Mouse (Mus musculus) MEL (cell line): Measurements from ENCODE around the gene BC030870. TPM values are rescaled to one million over a fixed set of nuclear protein-coding genes. Genes with fewer than 3 reads are reported as not detected.

Experiments used
- DNase-seq: peaks from one replicate; pipeline ENCODE4 v3.0.0; 2011; ENCODE audit warnings: low read depth, low spot score
- H3K27ac ChIP-seq: 2 replicates; pipeline ENCODE4 v1.5.1; 2012; ENCODE audit warnings: low read depth, mild to moderate bottlenecking, control low read depth, low read length, moderate library complexity; ENCODE audit not compliant: control insufficient read depth
- H3K27me3 ChIP-seq, 2 experiments: fragments of 150-350 bp in 1 of 2; sonication (generic) in 1 of 2; 2 replicates each; pipeline ENCODE4 v1.6.1; 2012; ENCODE audit warnings: low read length in 2 of 2, mild to moderate bottlenecking in 2 of 2, improper control_type of control experiment in 1 of 2, moderate library complexity in 1 of 2; ENCODE audit not compliant: insufficient read depth in 2 of 2, control insufficient read depth in 1 of 2
- H3K36me3 ChIP-seq, 2 experiments: 2 replicates each; pipeline ENCODE4 v1.6.1; 2012 to 2014; ENCODE audit warnings: low read length in 2 of 2, improper control_type of control experiment in 1 of 2, inconsistent platforms in 1 of 2, mild to moderate bottlenecking in 1 of 2; ENCODE audit not compliant: insufficient read depth in 2 of 2, control insufficient read depth in 1 of 2
- H3K4me1 ChIP-seq, 2 experiments: fragments of 150-350 bp in 1 of 2; sonication (generic) in 1 of 2; 2 replicates each; pipeline ENCODE4 v1.6.1; 2012; ENCODE audit warnings: low read length in 2 of 2, improper control_type of control experiment in 1 of 2, mild to moderate bottlenecking in 1 of 2; ENCODE audit not compliant: insufficient read depth in 2 of 2, control insufficient read depth in 1 of 2
- H3K4me3 ChIP-seq, 2 experiments: fragments of 150-350 bp in 1 of 2; sonication (generic) in 1 of 2; 2 replicates each; pipeline ENCODE4 v1.5.1; 2012; ENCODE audit warnings: low read depth in 2 of 2, low read length in 2 of 2, mild to moderate bottlenecking in 2 of 2, moderate library complexity in 2 of 2, control low read depth in 1 of 2, improper control_type of control experiment in 1 of 2; ENCODE audit not compliant: control insufficient read depth in 1 of 2, insufficient read depth in 1 of 2
- H3K79me2 ChIP-seq: 2 replicates; pipeline ENCODE4 v1.6.1; 2012; ENCODE audit warnings: mild to moderate bottlenecking, low read length, moderate library complexity; ENCODE audit not compliant: control insufficient read depth, poor library complexity, insufficient read depth
- H3K9ac ChIP-seq: 2 replicates; pipeline ENCODE4 v1.6.1; 2012; ENCODE audit warnings: low read depth, mild to moderate bottlenecking, control low read depth, low read length, moderate library complexity; ENCODE audit not compliant: control insufficient read depth, poor library complexity, severe bottlenecking
- H3K9me3 ChIP-seq: fragments of 150-350 bp; sonication (generic); replicated peaks from 2 replicates; pipeline ENCODE4 v1.6.1; 2012; ENCODE audit warnings: mild to moderate bottlenecking, low read length, improper control_type of control experiment, moderate library complexity; ENCODE audit not compliant: insufficient read depth
- BHLHE40 ChIP-seq: IDR thresholded peaks from 2 replicates; pipeline ENCODE4 v1.6.1; 2012; ENCODE audit warnings: low read depth, mild to moderate bottlenecking, inconsistent platforms, low read length, improper control_type of control experiment, borderline replicate concordance
- CHD1 ChIP-seq: IDR thresholded peaks from 2 replicates; pipeline ENCODE4 v1.6.1; 2012; ENCODE audit warnings: low read depth, mild to moderate bottlenecking, inconsistent platforms, low read length, improper control_type of control experiment
- E2F4 ChIP-seq: IDR thresholded peaks from 2 replicates; pipeline ENCODE4 v1.6.1; 2011; ENCODE audit warnings: low read depth, low read length, improper control_type of control experiment, borderline replicate concordance
- EP300 ChIP-seq, 2 experiments: IDR thresholded peaks; 2 replicates each; pipeline ENCODE4 v1.6.1; 2011; ENCODE audit warnings: improper control_type of control experiment in 2 of 2, low read length in 2 of 2, low read depth in 1 of 2, mild to moderate bottlenecking in 1 of 2
- ETS1 ChIP-seq: IDR thresholded peaks from 2 replicates; pipeline ENCODE4 v1.6.1; 2012; ENCODE audit warnings: low read depth, mild to moderate bottlenecking, inconsistent platforms, low read length, improper control_type of control experiment, moderate library complexity
- GATA1 ChIP-seq: IDR thresholded peaks from 2 replicates; pipeline ENCODE4 v1.6.1; 2011; ENCODE audit warnings: low read depth, low read length, improper control_type of control experiment
- JUND ChIP-seq: IDR thresholded peaks from 2 replicates; pipeline ENCODE4 v1.6.1; 2011; ENCODE audit warnings: low read depth, mild to moderate bottlenecking, improper control_type of control experiment, low read length
- KAT2A ChIP-seq: conservative IDR thresholded peaks from 2 replicates; pipeline ENCODE4 v1.6.1; 2012; ENCODE audit warnings: low read depth, low read length, improper control_type of control experiment, inconsistent platforms
- MAFK ChIP-seq: IDR thresholded peaks from 2 replicates; pipeline ENCODE4 v1.6.1; 2011; ENCODE audit warnings: low read depth, mild to moderate bottlenecking, low read length, improper control_type of control experiment, borderline replicate concordance
- MAX ChIP-seq: IDR thresholded peaks from 2 replicates; pipeline ENCODE4 v1.6.1; 2011; ENCODE audit warnings: low read length, improper control_type of control experiment
- MAZ ChIP-seq: IDR thresholded peaks from 2 replicates; pipeline ENCODE4 v1.6.1; 2012; ENCODE audit warnings: low read depth, mild to moderate bottlenecking, inconsistent platforms, low read length, improper control_type of control experiment
- MYB ChIP-seq: IDR thresholded peaks from 2 replicates; pipeline ENCODE4 v1.6.1; 2011; ENCODE audit warnings: mild to moderate bottlenecking, low read depth, low read length, improper control_type of control experiment
- NELFE ChIP-seq: IDR thresholded peaks from 2 replicates; pipeline ENCODE4 v1.6.1; 2011; ENCODE audit warnings: low read depth, low read length, improper control_type of control experiment
- NRF1 ChIP-seq: IDR thresholded peaks from 2 replicates; pipeline ENCODE4 v1.6.1; 2014; ENCODE audit warnings: low read depth, mild to moderate bottlenecking, inconsistent platforms, low read length, improper control_type of control experiment, moderate library complexity; ENCODE audit not compliant: poor library complexity, insufficient read depth, severe bottlenecking
- POLR2AphosphoS2 ChIP-seq: IDR thresholded peaks from 2 replicates; pipeline ENCODE4 v1.6.1; 2011; ENCODE audit warnings: low read length, improper control_type of control experiment
- RAD21 ChIP-seq: IDR thresholded peaks from 2 replicates; pipeline ENCODE4 v1.6.1; 2011; ENCODE audit warnings: mild to moderate bottlenecking, low read depth, low read length, improper control_type of control experiment
- SMC3 ChIP-seq: IDR thresholded peaks from 2 replicates; pipeline ENCODE4 v1.6.1; 2011; ENCODE audit warnings: low read depth, low read length, improper control_type of control experiment
- TBP ChIP-seq: IDR thresholded peaks from 2 replicates; pipeline ENCODE4 v1.8.0; 2011; ENCODE audit warnings: low read depth, low read length, improper control_type of control experiment
- ZC3H11A ChIP-seq: IDR thresholded peaks from 2 replicates; pipeline ENCODE4 v1.6.1; 2012; ENCODE audit warnings: low read depth, mild to moderate bottlenecking, inconsistent platforms, low read length, improper control_type of control experiment
- ZMIZ1 ChIP-seq: IDR thresholded peaks from 2 replicates; pipeline ENCODE4 v1.6.1; 2012; ENCODE audit warnings: low read depth, mild to moderate bottlenecking, inconsistent platforms, low read length, improper control_type of control experiment, moderate library complexity
- polyA plus RNA-seq, 2 experiments: library from polyadenylated mRNA; stranded (reverse) in 1 of 2; unstranded in 1 of 2; fragments of >175 nt in 1 of 2; fragments of >200 nt in 1 of 2; gene quantifications; 2 replicates each; pipeline versions ENCODE4 v1.2.1 to v1.2.4; 2012; ENCODE audit warnings: low replicate concordance in 2 of 2, low read depth in 1 of 2; ENCODE audit not compliant: insufficient read length in 2 of 2, insufficient read depth in 1 of 2, missing spikeins in 1 of 2
- total RNA-seq: library from RNA; depleted of rRNA; stranded (reverse); fragments of 300-350 nt; gene quantifications from 2 replicates; pipeline ENCODE4 v1.2.3, GENCODE M21; 2012

BC030870 gene
- total and polyA plus RNA-seq, 3 experiments: not detected

- no peak for DNase-seq
- Histone ChIP-seq H3K4me1 (no peaks in the 10 kb centered on the region), H3K27ac (no peak overlapping the region), H3K9me3 (no peaks in the 10 kb centered on the region), H3K9ac (no peak overlapping the region), H3K79me2 (no peaks in the 10 kb centered on the region), H3K27me3 (no peaks in the 10 kb centered on the region), H3K4me3 (no peak overlapping the region), H3K36me3 (no peaks in the 10 kb centered on the region)
- TF ChIP-seq MYB: no peak
- TF ChIP-seq EP300 (IDR thresholded peaks at IDR 0.05; ENCODE audit: low read depth in 1 of 2, low read length in 2 of 2): no peak
- no peak for TF ChIP-seq CHD1
- TF ChIP-seq ETS1: no peak
Measured at GRCm38 (mm10) chr8:65088120-65088519, 41.2 kb downstream of the BC030870 start.

- H3K27me3 ChIP-seq: no peaks in the 10 kb centered on the region
Measured at GRCm38 (mm10) chr8:65087711-65088110, 41.7 kb downstream of the BC030870 start.

GRCm38 (mm10) chr8:65085680-65086079, 43.7 kb downstream of the BC030870 start:
- Histone ChIP-seq H3K27ac (no peak overlapping the region), H3K4me1 (no peaks in the 10 kb centered on the region), H3K27me3 (no peaks in the 10 kb centered on the region), H3K9ac (no peak overlapping the region), H3K9me3 (no peaks in the 10 kb centered on the region), H3K36me3 (no peaks in the 10 kb centered on the region), H3K79me2 (no peaks in the 10 kb centered on the region), H3K4me3 (no peak overlapping the region)
- TF ChIP-seq MAX (no peak), E2F4 (no peak), POLR2AphosphoS2 (no peak), JUND (no peak), KAT2A (no peak), SMC3 (no peak), TBP (no peak), BHLHE40 (no peak), ZC3H11A (no peak), RAD21 (no peak), NRF1 (no peak), CHD1 (no peak), ZMIZ1 (no peak), NELFE (no peak), MAZ (no peak), MAFK (no peak)
- DNase-seq: peak; percentile 2

More at GRCm38 (mm10) chr8:65087711-65088110, 41.7 kb downstream of the BC030870 start:
- Histone ChIP-seq H3K79me2 (no peaks in the 10 kb centered on the region), H3K36me3 (no peaks in the 10 kb centered on the region), H3K27ac (no peak overlapping the region), H3K4me3 (no peak overlapping the region), H3K4me1 (no peaks in the 10 kb centered on the region), H3K9me3 (no peaks in the 10 kb centered on the region), H3K9ac (no peak overlapping the region)
- TF ChIP-seq ZC3H11A: no peak
- no peak for TF ChIP-seq GATA1
- TF ChIP-seq MAFK: no peak
- TF ChIP-seq RAD21: no peak
- TF ChIP-seq CHD1: no peak
- DNase-seq: no peak
